Mouse (Mus musculus): Measurements from ENCODE around the gene Gatc. TPM values are rescaled to one million over a fixed set of nuclear protein-coding genes. Genes with fewer than 3 reads are reported as not detected.
A peak's percentile ranks its signal among the peaks of the same experiment; 100 is the strongest.
"Not testable (repeated sequence)": the region's sequence is repeated elsewhere in the genome, so short reads cannot be mapped to it uniquely, and the experiment has no call there.

Gatc gene
- polyA plus RNA-seq, 1 experiment from 2014 or later: 36.9 TPM

GRCm38 (mm10) chr5:115326875-115327609 is 13.9 kb downstream of the Gatc start, which contains the start of gene Srsf9:
Gene Srsf9 (plus strand): TSS chr5:115327177.
- peaks cover 34% of the 10 kb centered on the region for H3K36me3 ChIP-seq
- peak; percentile 95 for DNase-seq (ENCODE audit: low spot score)
- peak within 1 kb of the TSS; percentile 98 for H3K27ac ChIP-seq (replicated peaks)
- under 1% methylated on average over 92 of the region's 97 CpGs for WGBS
- no peaks in the 10 kb centered on the region for H3K9me3 ChIP-seq (replicated peaks)
- peak within 1 kb of the TSS; percentile 79 for H3K4me3 ChIP-seq
- H3K27me3 ChIP-seq (ENCODE audit: low read depth, poor library complexity, severe bottlenecking): no peaks in the 10 kb centered on the region
- H3K4me1 ChIP-seq: peaks cover 37% of the 10 kb centered on the region

- 28% methylated on average over 11 of the region's 11 CpGs for WGBS
- Histone ChIP-seq H3K4me3 (peak overlapping the region; percentile 79), H3K9me3 (replicated peaks) (no peaks in the 10 kb centered on the region), H3K36me3 (peaks cover 27% of the 10 kb centered on the region), H3K27ac (replicated peaks) (peak overlapping the region; percentile 98), H3K27me3 (ENCODE audit: low read depth, poor library complexity, severe bottlenecking) (no peaks in the 10 kb centered on the region), H3K4me1 (peaks cover 37% of the 10 kb centered on the region)
- DNase-seq (ENCODE audit: low spot score): no peak
Observed at GRCm38 (mm10) chr5:115326256-115326831, 14.6 kb downstream of the Gatc start.

- Histone ChIP-seq H3K4me1 (peaks cover 36% of the 10 kb centered on the region), H3K27ac (replicated peaks) (peak overlapping the region; percentile 65), H3K36me3 (no peaks in the 10 kb centered on the region), H3K4me3 (peak overlapping the region; percentile 51), H3K27me3 (ENCODE audit: low read depth, poor library complexity, severe bottlenecking) (peaks cover 12% of the 10 kb centered on the region), H3K9me3 (replicated peaks) (no peaks in the 10 kb centered on the region)
- under 1% methylated on average over 22 of the region's 22 CpGs for whole genome bisulfite sequencing
- DNase-seq (ENCODE audit: low spot score): peak; percentile 79
Observed at GRCm38 (mm10) chr5:115319004-115319940, 21.7 kb downstream of the Gatc start.

- WGBS: 5% methylated on average over 10 of the region's 10 CpGs
- H3K4me3 ChIP-seq: peak overlapping the region; percentile 20; the same call in 1 of the 2 replicates
Observed at GRCm38 (mm10) chr5:115317645-115318328, 23.2 kb downstream of the Gatc start.

GRCm38 (mm10) chr5:115316968-115317644 is 23.9 kb downstream of the Gatc start:
- 4% methylated on average over 14 of the region's 14 CpGs for WGBS
- no peak for DNase-seq (ENCODE audit: low spot score)
- Histone ChIP-seq H3K9me3 (replicated peaks) (no peaks in the 10 kb centered on the region), H3K4me3 (peak overlapping the region; percentile 20; the same call in 1 of the 2 replicates), H3K4me1 (peaks cover 42% of the 10 kb centered on the region), H3K27me3 (ENCODE audit: low read depth, poor library complexity, severe bottlenecking) (peaks cover 12% of the 10 kb centered on the region), H3K27ac (replicated peaks) (peak overlapping the region; percentile 80), H3K36me3 (no peaks in the 10 kb centered on the region)

More at GRCm38 (mm10) chr5:115317645-115318328, 23.2 kb downstream of the Gatc start:
- Histone ChIP-seq H3K27me3 (ENCODE audit: low read depth, poor library complexity, severe bottlenecking) (peaks cover 12% of the 10 kb centered on the region), H3K36me3 (no peaks in the 10 kb centered on the region), H3K27ac (replicated peaks) (peak overlapping the region; percentile 80), H3K9me3 (replicated peaks) (no peaks in the 10 kb centered on the region), H3K4me1 (peaks cover 42% of the 10 kb centered on the region)
- peak; percentile 44 for DNase-seq (ENCODE audit: low spot score)

- H3K36me3 ChIP-seq: no peaks in the 10 kb centered on the region
- H3K27ac ChIP-seq (replicated peaks): peak overlapping the region; percentile 34; the same call in 1 of the 2 replicates
- DNase-seq (ENCODE audit: low spot score): no peak
- H3K4me3 ChIP-seq: 0 out of 2 replicates have a peak overlapping the region, but pooled peaks have one; percentile 4
- peaks cover 38% of the 10 kb centered on the region for H3K4me1 ChIP-seq
- no peaks in the 10 kb centered on the region for H3K9me3 ChIP-seq (replicated peaks)
- peaks cover 9% of the 10 kb centered on the region for H3K27me3 ChIP-seq (ENCODE audit: low read depth, poor library complexity, severe bottlenecking)
- WGBS: 47% methylated on average over 5 of the region's 5 CpGs
Observed at GRCm38 (mm10) chr5:115313668-115313943, 27.4 kb downstream of the Gatc start.

GRCm38 (mm10) chr5:115312816-115313667 is 27.9 kb downstream of the Gatc start:
- Histone ChIP-seq H3K27me3 (ENCODE audit: low read depth, poor library complexity, severe bottlenecking) (peaks cover 4% of the 10 kb centered on the region), H3K9me3 (replicated peaks) (no peaks in the 10 kb centered on the region), H3K4me3 (no peak overlapping the region), H3K4me1 (peaks cover 32% of the 10 kb centered on the region), H3K36me3 (no peaks in the 10 kb centered on the region), H3K27ac (replicated peaks) (no peak overlapping the region)
- DNase-seq (ENCODE audit: low spot score): no peak
- 81% methylated on average over 10 of the region's 10 CpGs for WGBS

GRCm38 (mm10) chr5:115312354-115312753 is 28.6 kb downstream of the Gatc start:
- peaks cover 25% of the 10 kb centered on the region for H3K4me1 ChIP-seq

GRCm38 (mm10) chr5:115302190-115302589 is 38.8 kb downstream of the Gatc start:
- Histone ChIP-seq H3K4me1 (peaks cover 31% of the 10 kb centered on the region), H3K27me3 (ENCODE audit: low read depth, poor library complexity, severe bottlenecking) (peaks cover 17% of the 10 kb centered on the region), H3K36me3 (peaks cover 26% of the 10 kb centered on the region), H3K4me3 (peak overlapping the region; percentile 94; the same call in 1 of the 2 replicates)
- not testable (repeated sequence) for H3K9me3 ChIP-seq (replicated peaks); DNase-seq (ENCODE audit: low spot score); H3K27ac ChIP-seq (replicated peaks)
- WGBS: 87% methylated on average over 7 of the region's 7 CpGs

More at GRCm38 (mm10) chr5:115312354-115312753, 28.6 kb downstream of the Gatc start:
- Histone ChIP-seq H3K4me3 (no peak overlapping the region), H3K9me3 (replicated peaks) (no peaks in the 10 kb centered on the region), H3K27ac (replicated peaks) (no peak overlapping the region), H3K27me3 (ENCODE audit: low read depth, poor library complexity, severe bottlenecking) (no peaks in the 10 kb centered on the region), H3K36me3 (no peaks in the 10 kb centered on the region)
- no peak for DNase-seq (ENCODE audit: low spot score)
- 79% methylated on average over 4 of the region's 4 CpGs for WGBS

- Histone ChIP-seq H3K4me3 (peak overlapping the region; percentile 94), H3K9me3 (replicated peaks) (no peaks in the 10 kb centered on the region), H3K27ac (replicated peaks) (peak overlapping the region; percentile 93), H3K4me1 (peaks cover 31% of the 10 kb centered on the region), H3K27me3 (ENCODE audit: low read depth, poor library complexity, severe bottlenecking) (peaks cover 17% of the 10 kb centered on the region), H3K36me3 (peaks cover 31% of the 10 kb centered on the region)
- WGBS: 34% methylated on average over 13 of the region's 13 CpGs
- no peak for DNase-seq (ENCODE audit: low spot score)
Observed at GRCm38 (mm10) chr5:115301615-115302014, 39.4 kb downstream of the Gatc start.
